Mouse (Mus musculus) liver, postnatal 0 days (tissue): ENCODE measurements at regions not wholly inside any gene's neighbourhood (a gene's known extent, or its start where the extent isn't known, plus 50 kb on each side); places are given as distances from the start of the nearest gene placed in this dataset.

Source experiments
- ATAC-seq: fragments of 200-750 bp; cut with Nextera tagmentation; 2 replicates; pipeline ENCODE4 v1.8.0; 2017; ENCODE audit warnings: mild to moderate bottlenecking, moderate library complexity
- DNase-seq: peaks from one replicate; pipeline ENCODE4 v3.0.0-alpha.2; 2016
- H3K27ac ChIP-seq: fragments of 300-500 bp; sonication (generic); 2 replicates; pipeline ENCODE4 v1.5.1; 2014; ENCODE audit warnings: antibody characterized with exemption, moderate library complexity, mild to moderate bottlenecking, low read depth
- H3K27me3 ChIP-seq: fragments of 300-500 bp; sonication (generic); 2 replicates; pipeline ENCODE4 v1.6.1; 2014; ENCODE audit warnings: low read length, control low read depth, mixed read lengths; ENCODE audit not compliant: insufficient read depth
- H3K36me3 ChIP-seq: fragments of 300-500 bp; sonication (generic); replicated peaks from 2 replicates; pipeline ENCODE4 v1.6.1; 2014; ENCODE audit warnings: mild to moderate bottlenecking, control low read depth, low read length, moderate library complexity, mixed read lengths; ENCODE audit not compliant: insufficient read depth
- H3K4me1 ChIP-seq: fragments of 300-500 bp; sonication (generic); 2 replicates; pipeline ENCODE4 v1.6.1; 2014; ENCODE audit warnings: antibody characterized with exemption, mild to moderate bottlenecking, control low read depth; ENCODE audit not compliant: insufficient read depth
- H3K4me2 ChIP-seq: fragments of 300-500 bp; sonication (generic); 2 replicates; pipeline ENCODE4 v1.6.1; 2014; ENCODE audit warnings: low read depth, mild to moderate bottlenecking, low read length, moderate library complexity, mixed read lengths
- H3K4me3 ChIP-seq: fragments of 300-500 bp; sonication (generic); 2 replicates; pipeline ENCODE4 v1.5.1; 2014; ENCODE audit warnings: low read depth, low read length
- H3K9ac ChIP-seq: fragments of 300-500 bp; sonication (generic); replicated peaks from 2 replicates; pipeline ENCODE4 v1.6.1; 2014; ENCODE audit warnings: mild to moderate bottlenecking, moderate library complexity
- H3K9me3 ChIP-seq: fragments of 300-500 bp; sonication (generic); 2 replicates; pipeline ENCODE4 v1.6.1; 2016; ENCODE audit warnings: mild to moderate bottlenecking, control low read depth, low read length, mixed read lengths
- CTCF ChIP-seq: sonication (generic); IDR thresholded peaks from 2 replicates; pipeline ENCODE4 v1.5.1; 2016; ENCODE audit warnings: antibody characterized with exemption, low read depth
- EP300 ChIP-seq: IDR thresholded peaks from 2 replicates; pipeline ENCODE4 v1.6.1; 2016; ENCODE audit warnings: antibody characterized with exemption, low read depth, mild to moderate bottlenecking
- WGBS: fragments of 180-500 bp; shearing (Covaris S2); extraction: QIAGEN DNeasy Blood & Tissue Kit; methylation state at CpG from one replicate; pipeline ENCODE4 v1.1.7; 2014; ENCODE audit not compliant: insufficient replicate concordance; 5-methylcytosine and 5-hydroxymethylcytosine counted together

DNA sequence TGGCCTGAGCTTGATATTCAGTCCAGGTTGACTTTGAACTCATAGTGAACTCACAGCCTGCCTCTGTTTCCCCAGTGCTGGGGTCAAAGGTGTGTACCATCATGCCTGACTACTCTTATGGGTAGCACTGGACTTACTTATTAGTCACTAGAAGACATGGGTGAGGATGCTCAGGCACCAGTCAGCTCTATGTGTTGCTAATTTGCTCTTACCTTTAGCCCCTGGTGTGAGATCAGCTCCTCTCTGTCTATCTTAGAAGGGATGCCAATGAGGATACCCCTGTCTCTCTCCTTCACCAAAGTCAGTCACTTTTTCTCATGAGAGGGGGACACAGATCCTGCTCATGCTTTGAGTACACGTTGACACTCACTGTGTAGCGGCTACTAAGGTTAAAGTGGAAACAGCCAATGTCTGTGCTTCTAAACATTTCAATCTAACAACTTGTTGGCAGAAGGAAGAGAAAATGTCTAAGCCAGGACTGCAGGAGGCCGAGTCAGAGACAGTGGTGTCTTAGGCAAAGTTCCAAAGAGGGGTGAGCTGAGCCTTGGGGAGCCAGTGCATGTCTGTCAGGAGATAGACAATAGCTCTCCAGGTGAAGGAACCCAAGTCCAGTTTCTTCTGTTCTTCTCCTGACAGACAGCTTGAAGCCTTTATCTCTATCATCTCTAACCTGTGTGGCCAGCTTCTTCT lies 78.2 kb upstream of the Mkln1 start:
- H3K4me2 ChIP-seq: no peak overlapping the region
- 53% methylated on average over 3 of the region's 3 CpGs for WGBS

GRCm38 (mm10) chr6:31321066-31321846 lies 77.3 kb upstream of the Mkln1 start:
- no peak overlapping the region for H3K4me3 ChIP-seq
- 49% methylated on average over 7 of the region's 7 CpGs for WGBS
- H3K36me3 ChIP-seq: no peaks in the 10 kb centered on the region
- 0 out of 2 replicates have a peak overlapping the region, but pooled peaks have one; percentile 63 for H3K27ac ChIP-seq
- DNase-seq (no peak), ATAC-seq (no peak)
- no peak overlapping the region for H3K9ac ChIP-seq
- no peaks in the 10 kb centered on the region for H3K27me3 ChIP-seq
- H3K4me2 ChIP-seq: no peak overlapping the region
- TF ChIP-seq CTCF: no peak
- TF ChIP-seq EP300: no peak
- H3K4me1 ChIP-seq: peaks cover 6% of the 10 kb centered on the region; the same call in 1 of the 2 replicates
- no peaks in the 10 kb centered on the region for H3K9me3 ChIP-seq

More for the DNA sequence above, 78.2 kb upstream of the Mkln1 start:
- TF ChIP-seq CTCF (no peak), EP300 (no peak)
- no peak for DNase-seq
- H3K27ac ChIP-seq: no peak overlapping the region
- no peaks in the 10 kb centered on the region for H3K36me3 ChIP-seq
- ATAC-seq: no peak
- H3K4me3 ChIP-seq: no peak overlapping the region
- no peaks in the 10 kb centered on the region for H3K27me3 ChIP-seq
- H3K9ac ChIP-seq: no peak overlapping the region
- no peaks in the 10 kb centered on the region for H3K9me3 ChIP-seq
- peaks cover 6% of the 10 kb centered on the region; the same call in 1 of the 2 replicates for H3K4me1 ChIP-seq

DNA sequence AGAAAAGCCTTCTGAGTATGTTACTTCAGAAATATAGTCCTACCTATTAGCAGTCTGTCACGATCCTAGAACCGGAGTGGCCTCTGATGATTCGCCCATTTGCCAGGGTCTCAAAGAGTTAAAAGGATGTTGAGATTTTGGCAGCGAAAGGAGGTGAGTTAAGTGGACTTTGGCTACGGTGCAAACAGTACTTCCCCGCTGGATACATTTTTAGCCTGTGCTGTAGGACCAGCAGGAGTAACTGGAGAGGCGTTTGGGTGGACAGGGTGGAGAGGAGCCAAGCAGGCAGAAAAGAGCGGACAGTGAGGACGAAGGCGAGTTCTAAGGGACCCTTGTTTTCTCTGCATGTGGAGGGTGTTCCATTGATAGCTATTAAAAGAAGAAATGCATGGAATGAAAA lies 76.6 kb upstream of the Mkln1 start:
- WGBS: 47% methylated on average over 10 of the region's 10 CpGs
- peak; percentile 71; the same call in 1 of the 2 replicates for TF ChIP-seq EP300
- TF ChIP-seq CTCF: 0 out of 2 replicates have a peak, but pooled peaks have one; percentile 3
- Histone ChIP-seq H3K9ac (no peak overlapping the region; the same call in 1 of the 2 replicates), H3K36me3 (no peaks in the 10 kb centered on the region), H3K4me2 (peak overlapping the region; percentile 36), H3K27ac (peak overlapping the region; percentile 63; the same call in 1 of the 2 replicates), H3K4me1 (peaks cover 6% of the 10 kb centered on the region; the same call in 1 of the 2 replicates), H3K4me3 (no peak overlapping the region), H3K9me3 (no peaks in the 10 kb centered on the region), H3K27me3 (no peaks in the 10 kb centered on the region)
- ATAC-seq (peak; percentile 82), DNase-seq (peak; percentile 43)

DNA sequence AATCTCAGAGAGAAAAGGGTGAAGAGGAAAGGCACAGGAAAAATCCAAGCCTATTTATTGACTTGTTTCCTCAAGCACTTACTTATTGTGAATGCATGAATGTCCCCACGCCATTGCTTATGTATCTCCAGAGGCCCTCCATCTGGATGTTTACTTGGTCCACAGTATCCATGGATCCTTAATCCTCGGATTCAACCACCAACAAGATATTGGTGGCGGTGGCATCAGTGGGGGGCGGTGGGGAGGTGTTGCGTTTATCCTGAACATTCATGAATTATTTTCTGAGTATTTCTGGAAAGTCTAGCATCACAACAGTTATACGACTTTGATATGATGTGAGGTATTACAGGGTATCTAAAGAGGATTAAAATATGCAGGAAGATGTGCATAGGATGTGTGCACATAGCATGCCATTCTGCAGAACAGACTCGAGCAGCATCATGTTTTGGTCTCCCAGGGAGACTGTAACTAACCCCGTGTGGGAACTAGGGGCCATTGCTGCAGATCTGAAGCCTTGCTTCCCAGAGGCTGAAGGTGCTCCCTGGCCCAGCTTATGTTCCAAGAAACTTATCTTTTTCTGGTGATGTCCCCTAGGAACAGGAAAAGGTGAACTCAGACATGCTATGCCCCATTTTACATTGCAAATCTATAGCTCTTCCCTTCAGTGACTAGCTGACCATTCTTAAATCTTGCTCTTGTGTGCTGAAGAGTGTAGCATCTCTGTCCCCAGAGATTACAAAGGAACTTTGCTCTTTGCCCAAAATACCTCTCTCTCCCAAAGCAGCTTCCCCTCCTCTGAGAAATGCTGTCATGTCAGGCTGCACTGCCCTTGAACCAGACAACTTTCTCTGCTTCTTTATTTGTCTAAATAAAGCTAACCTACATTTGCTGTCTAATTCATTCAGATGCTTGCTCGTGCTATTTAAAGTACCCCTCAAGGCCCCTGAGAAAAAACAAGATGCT lies 75.0 kb upstream of the Mkln1 start:
- no peaks in the 10 kb centered on the region for H3K36me3 ChIP-seq
- H3K4me2 ChIP-seq: no peak overlapping the region
- no peak overlapping the region for H3K9ac ChIP-seq
- no peak for DNase-seq
- no peaks in the 10 kb centered on the region for H3K27me3 ChIP-seq
- no peak for ATAC-seq
- 61% methylated on average over 9 of the region's 9 CpGs for WGBS
- TF ChIP-seq CTCF (no peak), EP300 (no peak)
- H3K4me1 ChIP-seq: peaks cover 6% of the 10 kb centered on the region; the same call in 1 of the 2 replicates
- H3K27ac ChIP-seq: no peak overlapping the region
- H3K4me3 ChIP-seq: no peak overlapping the region
- no peaks in the 10 kb centered on the region for H3K9me3 ChIP-seq

GRCm38 (mm10) chr6:31324717-31325116 lies 73.8 kb upstream of the Mkln1 start:
- no peaks in the 10 kb centered on the region for H3K27me3 ChIP-seq
- H3K4me2 ChIP-seq: no peak overlapping the region
- H3K9me3 ChIP-seq: no peaks in the 10 kb centered on the region
- no peak for DNase-seq
- ATAC-seq: no peak
- H3K4me3 ChIP-seq: no peak overlapping the region
- H3K36me3 ChIP-seq: no peaks in the 10 kb centered on the region
- no peaks in the 10 kb centered on the region for H3K4me1 ChIP-seq
- H3K9ac ChIP-seq: no peak overlapping the region
- TF ChIP-seq CTCF (no peak), EP300 (no peak)
- 55% methylated on average over 6 of the region's 6 CpGs for WGBS
- H3K27ac ChIP-seq: no peak overlapping the region
